Mouse (Mus musculus) fibroblast of lung, adult 2 months (primary cell): ENCODE measurements around the gene Ptger1.
A peak's percentile ranks its signal among the peaks of the same experiment; 100 is the strongest.

Experiments used
- DNase-seq: peaks from one replicate; pipeline ENCODE4 v3.0.0-alpha.2; 2011; ENCODE audit warnings: low read depth

The Ptger1 gene

GRCm38 (mm10) chr8:83697374-83698220 lies 31.1 kb downstream of the Ptger1 start:
- DNase-seq: peak; percentile 63

GRCm38 (mm10) chr8:83698291-83698660 lies 31.8 kb downstream of the Ptger1 start:
- DNase-seq: no peak

- DNase-seq: no peak
Measured at GRCm38 (mm10) chr8:83698661-83699453, 32.4 kb downstream of the Ptger1 start, which contains the start of gene Pkn1. Gene Pkn1 (minus strand): TSS chr8:83699179.

GRCm38 (mm10) chr8:83699566-83699965 lies 33.1 kb downstream of the Ptger1 start:
- DNase-seq: no peak

- no peak for DNase-seq
Measured at GRCm38 (mm10) chr8:83700423-83701085, 34.1 kb downstream of the Ptger1 start.

GRCm38 (mm10) chr8:83703426-83703825 lies 36.9 kb downstream of the Ptger1 start:
- DNase-seq: no peak

GRCm38 (mm10) chr8:83706411-83706810 lies 39.9 kb downstream of the Ptger1 start:
- no peak for DNase-seq

- DNase-seq: no peak
Measured at GRCm38 (mm10) chr8:83707554-83707953, 41.1 kb downstream of the Ptger1 start.

- no peak for DNase-seq
Measured at GRCm38 (mm10) chr8:83714676-83715030, 48.2 kb downstream of the Ptger1 start.

GRCm38 (mm10) chr8:83715031-83715690 lies 48.7 kb downstream of the Ptger1 start, which contains the start of gene Ddx39:
Gene Ddx39 (plus strand): TSS chr8:83715177.
- DNase-seq: peak; percentile 99

- DNase-seq: no peak
Measured at GRCm38 (mm10) chr8:83715771-83716170, 49.3 kb downstream of the Ptger1 start.

GRCm38 (mm10) chr8:83716563-83716962 lies 50.1 kb downstream of the Ptger1 start:
- no peak for DNase-seq

GRCm38 (mm10) chr8:83719048-83719447 lies 52.6 kb downstream of the Ptger1 start:
- no peak for DNase-seq

- DNase-seq: no peak
Measured at GRCm38 (mm10) chr8:83719693-83720092, 53.2 kb downstream of the Ptger1 start.

GRCm38 (mm10) chr8:83721405-83722025 lies 55.0 kb downstream of the Ptger1 start:
- DNase-seq: no peak
